Mouse (Mus musculus) CD8-positive naive resting alpha-beta T cell, adult 2 months (primary cell): Measurements from ENCODE around the gene Cpsf4.
"Not testable (repeated sequence)": the region's sequence is repeated elsewhere in the genome, so short reads cannot be mapped to it uniquely, and the experiment has no call there.

Experiments
- DNase-seq, 2 experiments: peaks; one replicate each; pipeline ENCODE4 v3.0.0; 2022; ENCODE audit warnings: low read depth in 2 of 2, low spot score in 2 of 2

Gene Cpsf4

DNA sequence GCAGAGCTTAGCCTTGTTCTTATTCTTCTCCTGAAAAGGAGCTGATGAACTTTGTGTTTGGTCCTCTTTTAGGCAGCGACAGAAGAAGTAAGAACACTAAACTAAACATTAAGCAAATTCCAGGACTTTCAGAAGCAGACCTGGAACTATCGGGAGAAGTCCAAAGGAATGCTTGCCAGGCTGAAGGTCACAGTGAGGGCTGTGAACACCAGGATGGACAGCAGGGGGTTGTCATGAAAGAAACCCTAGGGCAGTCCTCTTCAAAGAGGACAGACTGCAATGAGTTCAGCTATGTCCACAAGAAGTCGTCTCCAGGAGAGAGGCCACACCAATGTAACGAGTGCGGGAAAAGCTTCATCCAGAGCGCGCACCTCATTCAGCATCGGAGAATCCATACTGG is 53.0 kb downstream of the Cpsf4 start:
- no peak for DNase-seq

DNA sequence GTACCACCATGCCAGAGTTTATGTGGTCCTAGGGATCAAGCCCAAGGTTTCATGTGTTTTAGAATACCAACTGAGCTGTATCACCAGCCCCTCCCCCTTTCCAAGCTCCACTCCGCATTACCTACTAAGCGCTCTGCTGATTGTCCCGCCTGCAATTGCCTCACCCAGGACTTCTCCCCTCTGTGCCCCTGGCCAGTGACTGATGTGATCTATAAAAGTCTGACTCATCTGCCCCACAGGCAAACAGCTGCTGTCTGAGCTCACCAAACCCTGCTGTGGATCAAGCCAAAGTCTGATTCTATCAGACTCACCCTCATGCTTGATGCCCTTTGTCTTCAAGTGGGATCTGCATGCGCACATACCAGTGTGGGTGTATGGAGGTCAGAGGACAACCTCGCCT is 55.8 kb downstream of the Cpsf4 start:
- DNase-seq = no peak

DNA sequence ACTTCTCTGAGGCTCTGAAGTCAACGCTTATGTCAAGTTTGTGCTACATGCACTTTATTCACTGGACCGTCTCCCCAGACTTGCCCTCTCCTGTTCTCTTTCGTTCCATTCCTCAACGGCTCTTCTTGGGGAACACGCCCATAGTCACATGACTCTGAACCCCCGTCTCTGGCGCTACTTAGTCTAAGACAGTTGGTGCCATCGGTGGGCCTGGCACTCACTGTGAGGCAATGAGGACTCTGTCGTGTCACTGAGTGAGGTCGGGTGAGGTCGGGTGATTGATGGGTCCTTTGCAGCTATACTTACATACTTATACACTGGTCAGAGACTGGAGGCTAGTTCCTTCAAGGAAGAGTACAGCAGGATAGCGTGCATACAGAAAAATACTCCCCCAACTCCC is 56.4 kb downstream of the Cpsf4 start:
- no peak for DNase-seq

DNA sequence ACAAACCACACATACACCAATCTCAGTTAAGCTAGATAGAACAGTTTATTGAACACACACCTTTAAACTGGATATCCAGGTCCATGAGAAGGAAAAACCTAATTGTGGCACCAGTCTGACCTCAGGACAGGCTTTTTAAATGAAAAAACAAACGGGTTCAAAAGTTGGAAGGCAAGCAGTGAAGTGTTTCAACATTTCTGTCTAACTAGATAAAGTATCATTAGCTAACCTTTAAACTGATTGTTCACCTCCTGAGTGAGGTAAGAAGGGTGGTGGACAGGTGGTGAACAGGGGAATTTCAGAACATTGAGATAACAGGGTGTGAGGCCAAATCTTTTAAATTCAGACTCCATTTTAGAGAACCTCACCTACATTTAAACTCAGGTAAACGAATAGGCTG is 59.4 kb downstream of the Cpsf4 start:
- no peak for DNase-seq

DNA sequence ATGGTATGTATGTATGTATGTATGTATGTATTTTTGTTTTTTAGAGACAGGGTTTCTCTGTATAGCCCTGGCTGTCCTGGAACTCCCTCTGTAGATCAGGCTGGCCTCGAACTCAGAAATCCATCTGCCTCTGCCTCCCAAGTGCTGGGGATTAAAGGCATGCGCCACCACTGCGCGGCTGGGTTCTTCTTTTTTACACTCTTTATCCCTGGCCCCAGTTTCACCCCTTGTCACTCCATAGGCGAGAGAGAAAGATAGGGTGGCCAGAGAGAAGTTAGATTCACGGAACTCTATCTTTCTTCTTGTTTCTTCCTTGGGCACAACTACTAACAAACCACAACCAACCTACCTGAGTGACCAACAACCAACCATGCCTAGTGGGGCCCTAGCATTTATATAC is 62.3 kb downstream of the Cpsf4 start:
- DNase-seq = not testable (repeated sequence)

DNA sequence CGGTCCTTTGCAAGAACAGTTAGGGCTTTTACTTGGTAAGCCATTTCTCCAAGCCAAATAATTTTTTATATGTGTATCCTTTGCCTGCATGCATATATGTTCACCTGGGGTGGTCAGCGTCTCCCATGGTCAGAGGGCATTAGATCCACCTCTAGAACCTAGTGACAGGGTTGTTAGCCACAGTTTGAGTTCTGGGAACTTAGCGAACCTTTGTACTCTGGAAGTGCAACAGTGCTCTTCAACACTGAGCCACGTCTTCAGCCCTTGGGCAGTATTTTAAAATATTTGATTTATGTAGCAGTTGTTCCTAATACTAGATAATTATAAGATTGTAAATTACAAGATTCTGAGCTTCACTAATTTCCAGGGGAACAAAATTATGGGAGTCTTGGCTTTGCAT is 63.6 kb downstream of the Cpsf4 start:
- DNase-seq = no peak

DNA sequence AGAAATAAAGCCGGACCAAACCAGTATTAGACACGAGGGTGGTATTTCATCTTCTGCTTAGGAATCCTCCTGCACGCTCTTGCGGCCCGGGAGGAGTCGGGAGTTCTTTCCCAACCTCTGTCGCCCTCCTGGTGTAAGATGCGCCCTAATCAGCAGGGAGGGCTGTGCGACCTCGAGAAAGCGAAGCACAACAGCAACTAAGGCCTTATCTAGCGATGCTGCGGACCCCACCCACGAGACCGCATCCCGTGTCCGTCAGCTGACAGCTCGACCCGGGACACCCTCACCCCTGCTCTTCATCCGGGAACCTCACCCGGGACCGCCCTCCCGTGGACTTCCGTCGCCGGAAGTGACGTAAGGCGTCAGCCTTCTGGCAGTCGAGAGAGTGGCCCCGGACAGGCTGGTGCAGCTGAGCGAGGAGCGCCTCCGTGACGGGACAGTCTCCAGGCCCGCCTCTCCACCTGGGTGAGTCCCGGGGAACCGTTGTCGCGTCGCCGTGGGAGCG is 64.4 kb downstream of the Cpsf4 start, which contains the start of gene Zfp655:
Zfp655 (plus strand) TSS at position 349 of the 505 bp plus-strand sequence.
- peak; percentile 97 to 98 for DNase-seq
